Mouse (Mus musculus) macrophage (primary cell): ENCODE data around the gene Gm11733. TPM values are rescaled to one million over a fixed set of nuclear protein-coding genes. Genes with fewer than 3 reads are reported as not detected.

Source experiments
- H3K27ac ChIP-seq: fragments of 350-480 bp; formaldehyde crosslinking; 2 replicates; pipeline ENCODE4 v1.9.0; 2021
- H3K36me3 ChIP-seq: fragments of 350-480 bp; formaldehyde crosslinking; 2 replicates; pipeline ENCODE4 v1.9.0; 2021; ENCODE audit errors: inconsistent target
- H3K4me3 ChIP-seq: fragments of 350-480 bp; formaldehyde crosslinking; 2 replicates; pipeline ENCODE4 v1.9.0; 2021; ENCODE audit errors: inconsistent target
- H3K79me2 ChIP-seq: fragments of 350-480 bp; formaldehyde crosslinking; 2 replicates; pipeline ENCODE4 v1.9.0; 2021; ENCODE audit errors: inconsistent target
- WGBS: methylation state at CpG from one replicate; pipeline ENCODE4 v1.1.7; 2026; ENCODE audit warnings: inconsistent platforms; ENCODE audit not compliant: missing documents; 5-methylcytosine and 5-hydroxymethylcytosine counted together
- polyA plus RNA-seq: library from polyadenylated mRNA; stranded (reverse); fragments of 250-400 nt; gene quantifications from 3 replicates; pipeline ENCODE4 v1.2.4, GENCODE M21; 2018; ENCODE audit warnings: inconsistent platforms

Gm11733 gene
- polyA plus RNA-seq, 1 experiment from 2014 or later = not detected

DNA sequence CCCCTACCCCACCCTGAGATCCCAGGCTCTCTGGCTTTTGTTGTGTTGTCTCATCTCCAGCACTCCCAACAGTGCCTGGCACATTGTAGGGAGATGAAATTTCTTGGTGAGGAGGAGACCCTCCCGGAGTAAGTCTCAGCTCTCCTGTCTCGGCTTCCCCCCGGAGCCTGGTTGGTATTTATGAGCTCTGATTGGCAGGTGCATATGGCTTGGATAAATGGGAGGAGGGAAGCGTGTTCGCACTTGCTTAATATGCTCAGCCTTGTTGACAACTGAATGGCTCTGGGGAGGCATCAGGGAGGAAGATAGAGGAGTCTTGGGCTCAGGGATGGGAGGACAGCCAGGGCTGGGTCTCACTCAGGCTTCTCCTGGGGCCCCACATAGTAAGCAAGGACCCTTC lies 14.4 kb upstream of the Gm11733 start:
- no peak overlapping the region for H3K27ac ChIP-seq
- H3K79me2 ChIP-seq = no peaks in the 10 kb centered on the region
- H3K36me3 ChIP-seq = no peaks in the 10 kb centered on the region
- no peak overlapping the region for H3K4me3 ChIP-seq
- 94% methylated on average over 5 of the region's 5 CpGs for WGBS

GRCm38 (mm10) chr11:117470586-117471195 lies 13.5 kb upstream of the Gm11733 start:
- no peaks in the 10 kb centered on the region for H3K79me2 ChIP-seq
- H3K4me3 ChIP-seq = no peak overlapping the region
- no peaks in the 10 kb centered on the region for H3K36me3 ChIP-seq
- H3K27ac ChIP-seq = no peak overlapping the region
- 95% methylated on average over 10 of the region's 12 CpGs for WGBS

DNA sequence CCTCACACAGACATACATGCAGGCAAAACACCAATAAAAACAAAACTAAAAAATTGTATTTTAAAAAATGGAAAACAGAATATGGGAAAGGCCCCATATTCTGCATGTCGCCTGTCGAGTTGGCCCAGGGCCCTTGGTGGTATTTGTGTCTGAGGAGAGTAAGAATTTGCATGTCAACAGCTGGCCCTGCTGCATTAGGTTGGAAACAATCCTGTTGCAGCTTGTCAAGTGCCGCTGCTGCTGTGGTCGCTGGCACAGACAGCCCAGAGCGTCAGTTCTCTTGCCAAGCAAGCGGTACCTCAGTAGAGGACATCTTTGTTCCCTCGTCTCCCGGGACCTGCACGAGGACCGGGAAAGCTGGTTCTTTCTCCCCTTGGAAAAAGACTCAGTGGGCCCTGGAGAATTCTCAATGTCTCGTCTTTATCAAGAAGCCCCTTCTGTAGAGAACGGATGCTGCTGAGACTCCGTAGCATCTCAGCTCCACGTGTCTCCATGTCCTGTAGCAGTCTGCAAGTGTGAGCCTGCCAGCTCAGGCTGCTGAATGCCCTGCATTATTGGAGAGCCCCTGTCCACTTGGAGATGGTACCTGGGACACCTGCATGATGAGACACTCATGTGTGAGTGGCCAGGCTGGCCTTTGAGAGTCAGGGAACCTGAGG lies 12.4 kb upstream of the Gm11733 start:
- H3K79me2 ChIP-seq = no peaks in the 10 kb centered on the region
- H3K27ac ChIP-seq = no peak overlapping the region
- no peaks in the 10 kb centered on the region for H3K36me3 ChIP-seq
- no peak overlapping the region for H3K4me3 ChIP-seq
- WGBS = 83% methylated on average over 14 of the region's 14 CpGs

- Histone ChIP-seq H3K27ac (no peak overlapping the region), H3K79me2 (no peaks in the 10 kb centered on the region), H3K4me3 (no peak overlapping the region), H3K36me3 (no peaks in the 10 kb centered on the region)
- WGBS = 97% methylated on average over 8 of the region's 8 CpGs
Observed at GRCm38 (mm10) chr11:117472885-117473284, 11.3 kb upstream of the Gm11733 start.

- Histone ChIP-seq H3K79me2 (no peaks in the 10 kb centered on the region), H3K4me3 (no peak overlapping the region), H3K36me3 (no peaks in the 10 kb centered on the region), H3K27ac (no peak overlapping the region)
- 100% methylated on average over 2 of the region's 2 CpGs for WGBS
Observed at GRCm38 (mm10) chr11:117475204-117475603, 9.0 kb upstream of the Gm11733 start.

DNA sequence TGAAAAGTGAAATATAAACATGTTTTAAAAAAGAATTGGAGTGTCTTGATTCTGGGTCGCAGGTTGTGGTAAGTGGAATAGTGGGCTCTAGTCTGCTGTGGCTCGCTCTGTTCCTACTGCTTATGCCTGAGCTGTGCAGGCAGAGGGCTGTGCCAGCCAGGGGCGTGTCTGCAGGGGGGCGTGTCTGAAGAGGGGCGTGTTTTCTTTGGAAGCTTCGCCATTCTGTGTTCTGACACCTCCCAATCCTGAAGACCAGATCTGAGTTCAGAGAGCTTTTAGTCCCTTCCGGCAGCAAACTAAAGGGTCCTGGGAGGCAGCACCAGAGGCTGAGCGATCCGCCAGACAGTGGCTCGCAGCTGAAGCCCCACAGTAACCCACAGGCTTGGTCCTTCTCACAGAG lies 8.5 kb upstream of the Gm11733 start:
- 38% methylated on average over 10 of the region's 10 CpGs for WGBS
- Histone ChIP-seq H3K36me3 (no peaks in the 10 kb centered on the region), H3K79me2 (no peaks in the 10 kb centered on the region), H3K27ac (no peak overlapping the region), H3K4me3 (no peak overlapping the region)

DNA sequence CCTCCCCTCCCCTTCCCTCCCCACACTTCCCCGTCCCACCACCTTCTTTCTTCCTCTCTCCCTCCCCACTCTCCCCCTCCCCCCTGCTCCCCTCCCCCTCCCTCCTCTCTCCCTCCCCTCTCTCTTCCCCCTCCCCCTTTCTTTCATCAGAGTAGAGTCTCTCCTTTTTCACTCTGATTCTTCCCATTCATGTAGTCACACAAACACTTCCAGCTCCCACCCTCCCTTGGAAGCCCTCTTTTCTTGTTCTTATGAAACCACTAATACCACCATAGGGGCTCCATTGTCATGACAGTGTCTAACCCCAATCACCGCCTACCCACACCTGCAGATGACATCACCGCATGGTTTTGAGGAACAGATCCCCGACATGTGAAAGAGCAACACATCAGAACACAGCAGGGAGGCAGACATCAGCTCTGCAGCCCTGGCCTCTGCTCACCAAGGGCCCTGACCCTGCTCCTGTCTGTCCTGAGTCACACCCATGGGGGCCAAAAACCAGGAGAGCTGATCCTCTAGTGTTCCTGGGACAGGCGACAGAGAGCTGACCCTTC lies 7.5 kb upstream of the Gm11733 start:
- no peak overlapping the region for H3K4me3 ChIP-seq
- no peaks in the 10 kb centered on the region for H3K79me2 ChIP-seq
- WGBS = 70% methylated on average over 4 of the region's 5 CpGs
- H3K36me3 ChIP-seq = no peaks in the 10 kb centered on the region
- no peak overlapping the region for H3K27ac ChIP-seq

GRCm38 (mm10) chr11:117478271-117479006 lies 5.7 kb upstream of the Gm11733 start:
- H3K79me2 ChIP-seq = no peaks in the 10 kb centered on the region
- H3K27ac ChIP-seq = no peak overlapping the region
- no peaks in the 10 kb centered on the region for H3K36me3 ChIP-seq
- no peak overlapping the region for H3K4me3 ChIP-seq
- 88% methylated on average over 10 of the region's 10 CpGs for WGBS

DNA sequence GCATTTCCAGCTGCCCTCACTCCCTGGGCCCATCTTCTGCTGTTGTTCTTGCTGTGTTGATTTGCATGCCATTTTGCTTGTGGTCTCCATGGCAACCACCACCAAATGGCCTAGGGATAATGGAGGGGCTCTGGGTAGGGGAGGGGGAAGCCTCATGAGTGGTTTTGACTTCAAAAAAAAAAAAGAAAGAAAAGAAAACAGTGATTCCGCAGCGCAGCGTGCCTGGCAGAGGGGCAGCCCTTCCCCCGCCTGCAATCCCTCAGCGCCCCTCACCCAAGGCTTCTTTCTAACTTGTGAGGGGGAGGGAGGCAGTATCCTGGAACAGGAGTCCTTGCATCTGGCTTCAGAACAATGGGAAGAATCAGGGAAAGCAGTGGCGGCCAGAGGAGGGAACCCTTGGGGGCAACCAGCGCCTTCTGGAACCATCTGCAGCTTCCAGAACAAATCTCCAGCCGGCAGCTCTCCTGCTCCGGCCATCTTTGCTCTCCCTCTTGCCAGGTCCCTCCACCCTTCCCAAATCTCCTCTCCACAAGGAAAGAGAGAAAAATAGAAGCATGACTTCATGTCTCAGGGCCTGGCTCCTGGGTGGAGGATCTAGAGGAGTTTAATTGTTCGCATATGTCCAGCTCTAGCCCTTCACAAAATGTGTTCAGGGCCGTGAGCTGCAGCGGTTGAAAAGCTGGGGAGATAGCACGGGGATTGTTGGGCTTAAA lies 5.0 kb upstream of the Gm11733 start:
- Histone ChIP-seq H3K36me3 (no peaks in the 10 kb centered on the region), H3K79me2 (no peaks in the 10 kb centered on the region), H3K4me3 (no peak overlapping the region), H3K27ac (no peak overlapping the region)
- 48% methylated on average over 13 of the region's 13 CpGs for WGBS

DNA sequence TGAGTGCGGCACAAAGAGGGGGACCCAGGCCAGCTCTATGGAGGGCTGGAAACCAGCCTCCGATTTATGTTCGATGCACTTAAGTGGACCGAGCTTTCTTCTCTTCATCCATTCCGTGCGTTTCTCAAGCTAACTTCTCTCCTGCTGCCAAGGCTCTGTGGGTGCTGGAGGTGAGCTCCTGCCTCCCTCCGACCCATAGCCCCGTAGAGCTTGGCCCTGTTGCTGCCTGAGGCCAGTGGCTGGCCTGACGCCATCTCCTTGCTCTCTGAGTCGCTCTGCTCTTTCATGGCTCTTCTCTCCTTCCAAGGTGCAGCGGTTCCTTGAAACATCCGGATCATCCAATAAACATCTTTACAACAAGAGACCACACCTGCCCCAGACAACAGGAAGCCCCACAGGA lies 4.4 kb upstream of the Gm11733 start:
- 67% methylated on average over 12 of the region's 12 CpGs for WGBS
- no peak overlapping the region for H3K4me3 ChIP-seq
- H3K79me2 ChIP-seq = no peaks in the 10 kb centered on the region
- H3K27ac ChIP-seq = no peak overlapping the region
- no peaks in the 10 kb centered on the region for H3K36me3 ChIP-seq

- Histone ChIP-seq H3K79me2 (no peaks in the 10 kb centered on the region), H3K27ac (no peak overlapping the region), H3K36me3 (no peaks in the 10 kb centered on the region), H3K4me3 (no peak overlapping the region)
- WGBS = 9% methylated on average over 11 of the region's 11 CpGs
Observed at GRCm38 (mm10) chr11:117482300-117482676, 1.9 kb upstream of the Gm11733 start.

- Histone ChIP-seq H3K79me2 (no peaks in the 10 kb centered on the region), H3K4me3 (no peak overlapping the region), H3K27ac (no peak overlapping the region), H3K36me3 (no peaks in the 10 kb centered on the region)
- 5% methylated on average over 21 of the region's 26 CpGs for WGBS
Observed at GRCm38 (mm10) chr11:117482677-117483511, 1.3 kb upstream of the Gm11733 start.

GRCm38 (mm10) chr11:117491408-117492208 lies 7.4 kb downstream of the Gm11733 start:
- Histone ChIP-seq H3K79me2 (no peaks in the 10 kb centered on the region), H3K27ac (no peak overlapping the region), H3K36me3 (no peaks in the 10 kb centered on the region), H3K4me3 (no peak overlapping the region)
- 84% methylated on average over 14 of the region's 17 CpGs for WGBS
